30 mouse cellular contexts compared by ENCODE assay signal in the genomic region with DNA sequence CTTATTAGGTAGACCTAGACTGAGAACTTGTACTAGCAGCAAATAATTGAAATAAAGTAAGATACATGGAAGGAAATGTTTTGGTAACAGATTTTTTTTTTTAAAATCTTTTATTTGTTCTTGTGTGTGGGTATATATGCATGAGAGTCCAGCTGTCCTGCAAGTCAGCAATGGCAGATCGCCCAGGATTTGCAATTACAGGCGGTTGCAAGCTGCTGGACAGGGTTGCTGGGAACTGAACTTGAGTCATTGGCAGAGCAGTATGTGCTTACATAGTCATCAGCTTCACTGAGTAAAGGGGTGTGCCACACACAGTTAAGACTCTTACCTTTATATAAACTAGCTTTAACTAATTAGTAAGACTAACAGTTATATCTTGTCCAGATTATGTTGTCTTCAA.
DNase-seq lines count a peak whose midpoint lies in the region; ATAC-seq and TF ChIP-seq lines count a peak whose summit lies in the region.
"Had no signal": no experiment of that assay in that cellular context is flagged by ENCODE, and none has a peak within 500 bp of the region (broad histone marks: within the 10 kb centered on the region; RNA-seq: fewer than 3 reads in every experiment).

No protein-coding gene starts in this region.

- no peak for ATAC-seq in lung, embryonic 14.5 days (ENCODE audit: insufficient read depth)
- ATAC-seq: forebrain, embryonic 15.5 days; hindbrain, postnatal 0 days had no signal

- no peak overlapping the region for H3K27ac ChIP-seq in lung, embryonic 14.5 days (ENCODE audit: low read depth)
- H3K27ac ChIP-seq: embryonic facial prominence, embryonic 12.5 days; forebrain, embryonic 12.5 days; forebrain, embryonic 15.5 days; heart, embryonic 15.5 days; hindbrain, embryonic 14.5 days; hindbrain, postnatal 0 days had no signal

- no peak for TF ChIP-seq POLR2A in myocyte (IDR thresholded peaks at IDR 0.05; ENCODE audit: insufficient read length, low read depth)

- peaks cover 82% of the 10 kb centered on the region for H3K79me2 ChIP-seq in myocyte (ENCODE audit: control insufficient read depth, insufficient read depth)

- 75% methylated on average over 2 of the region's 2 CpGs for WGBS in lung, embryonic 14.5 days

- peaks cover 5% of the 10 kb centered on the region; the same call in 1 of the 2 replicates for H3K4me1 ChIP-seq in lung, embryonic 14.5 days (ENCODE audit: insufficient read depth)
- H3K4me1 ChIP-seq: forebrain, embryonic 15.5 days had no signal

- no peaks in the 10 kb centered on the region for H3K9me3 ChIP-seq in lung, embryonic 14.5 days (ENCODE audit: low read depth, low read length)
- H3K9me3 ChIP-seq: embryonic facial prominence, embryonic 12.5 days; embryonic facial prominence, embryonic 15.5 days; forebrain, embryonic 12.5 days; forebrain, embryonic 15.5 days; G1E; heart, embryonic 12.5 days; heart, embryonic 15.5 days had no signal

- TF ChIP-seq CTCF in lung, embryonic 14.5 days (IDR thresholded peaks at IDR 0.05; ENCODE audit: low read depth), result no peak

- H3K4me2 ChIP-seq in lung, embryonic 14.5 days, result no peak overlapping the region
- H3K4me2 ChIP-seq in myocyte (ENCODE audit: low read depth), result no peak overlapping the region
- H3K4me2 ChIP-seq: embryonic facial prominence, embryonic 12.5 days; embryonic facial prominence, embryonic 15.5 days; forebrain, embryonic 12.5 days; forebrain, embryonic 15.5 days; heart, embryonic 12.5 days; heart, embryonic 15.5 days; hindbrain, embryonic 14.5 days had no signal

- no peak overlapping the region for H3K9ac ChIP-seq in lung, embryonic 14.5 days
- H3K9ac ChIP-seq: embryonic facial prominence, embryonic 12.5 days; embryonic facial prominence, embryonic 15.5 days; forebrain, embryonic 12.5 days; forebrain, embryonic 15.5 days; heart, embryonic 12.5 days; heart, embryonic 15.5 days; hindbrain, embryonic 14.5 days had no signal

- DNase-seq in heart, adult 11 months, result peak; percentile 83
- no peak for DNase-seq in heart, postnatal 25 days (ENCODE audit: low spot score)
- peak; percentile 35 for DNase-seq in lung, embryonic 14.5 days
- no peak for DNase-seq in lung, postnatal 36 days
- peak; percentile 57 for DNase-seq in NIH3T3 (ENCODE audit: low read depth)
- no peak for DNase-seq in layer of hippocampus, adult 9-10 months (ENCODE audit: low spot score)
- no peak for DNase-seq in embryo, embryonic 10.5 days (ENCODE audit: low spot score)
- DNase-seq: adrenal gland, adult 8-10 months; adrenal gland, postnatal 25 days; B cell, adult 2 months; cerebellum, adult 18-20 months; cerebellum, adult 9-10 months; cerebellum, postnatal 14 days; gastrocnemius, postnatal 10 days; gastrocnemius, postnatal 36 days; heart, adult 18-20 months; heart, postnatal 10 days; heart, postnatal 4 days; kidney, adult 11 months had no signal

- intact Hi-C loops in heart, postnatal 25 days (cut with DNase I), result loop anchor here (10.0 kb wide), 1 partner anchor 264 kb away; no protein-coding TSS in a partner anchor

- no peaks in the 10 kb centered on the region for H3K27me3 ChIP-seq in lung, embryonic 14.5 days (ENCODE audit: insufficient read depth, low read length)
- H3K27me3 ChIP-seq in myocyte (ENCODE audit: control insufficient read depth, insufficient read depth, insufficient read length), result no peaks in the 10 kb centered on the region
- H3K27me3 ChIP-seq: CH12.LX; embryonic facial prominence, embryonic 12.5 days; embryonic facial prominence, embryonic 15.5 days; forebrain, embryonic 12.5 days; forebrain, embryonic 15.5 days; heart, embryonic 12.5 days; heart, embryonic 15.5 days had no signal

- no peak overlapping the region for H3K4me3 ChIP-seq in lung, embryonic 14.5 days (ENCODE audit: low read depth, low read length)
- H3K4me3 ChIP-seq in myocyte, result no peak overlapping the region
- H3K4me3 ChIP-seq: embryonic facial prominence, embryonic 12.5 days; embryonic facial prominence, embryonic 15.5 days; forebrain, embryonic 12.5 days; forebrain, embryonic 15.5 days; heart, embryonic 12.5 days; heart, embryonic 15.5 days had no signal

- no peak overlapping the region for H3ac ChIP-seq in myocyte (ENCODE audit: control insufficient read depth, insufficient read length)

- no peaks in the 10 kb centered on the region for H3K36me3 ChIP-seq in lung, embryonic 14.5 days (ENCODE audit: insufficient read depth)
- H3K36me3 ChIP-seq in myocyte (ENCODE audit: control insufficient read depth, insufficient read depth), result no peaks in the 10 kb centered on the region
- H3K36me3 ChIP-seq: embryonic facial prominence, embryonic 12.5 days; embryonic facial prominence, embryonic 15.5 days; forebrain, embryonic 12.5 days; forebrain, embryonic 15.5 days; G1E; heart, embryonic 12.5 days; heart, embryonic 15.5 days had no signal

TF ChIP-seq in myocyte, 11 proteins besides CTCF, POLR2A, EP300 and RAD21:
- TF ChIP-seq POLR2AphosphoS2 (IDR thresholded peaks at IDR 0.05; ENCODE audit: insufficient read length, low read depth) (no peak), MYOG (IDR thresholded peaks at IDR 0.05; ENCODE audit: control insufficient read depth in 1 of 3, insufficient read depth in 1 of 3, insufficient read length in 2 of 3, low read depth in 2 of 3) (peak in 1 of 3 experiments; percentile 28), MYOD1 (IDR thresholded peaks at IDR 0.05; ENCODE audit: control insufficient read depth in 1 of 3, insufficient read length in 2 of 3, low read depth in 2 of 3) (peak in 1 of 3 experiments; percentile 15), CEBPB (IDR thresholded peaks at IDR 0.05; ENCODE audit: insufficient read depth, poor library complexity, severe bottlenecking) (peak; percentile 55; the same call in 1 of the 2 replicates), SRF (IDR thresholded peaks at IDR 0.05; ENCODE audit: control insufficient read depth, insufficient read length, low read depth) (no peak)

Comparison
In these comparisons a context has a peak if more than half of its experiments do, and no peak if none do; other contexts are left out.
1. DNase-seq: peak in heart, adult 11 months (single experiment), lung, embryonic 14.5 days (single experiment) and NIH3T3 (single experiment); none in heart, postnatal 25 days (single experiment), lung, postnatal 36 days (single experiment), layer of hippocampus, adult 9-10 months (single experiment) and embryo, embryonic 10.5 days (single experiment).